Mouse (Mus musculus): ENCODE measurements around the gene Gm5089. TPM values are rescaled to one million over a fixed set of nuclear protein-coding genes. Genes with fewer than 3 reads are reported as not detected.

Gene Gm5089
- under 1 TPM; 0.27 to 0.68 TPM for total RNA-seq (2021)

DNA sequence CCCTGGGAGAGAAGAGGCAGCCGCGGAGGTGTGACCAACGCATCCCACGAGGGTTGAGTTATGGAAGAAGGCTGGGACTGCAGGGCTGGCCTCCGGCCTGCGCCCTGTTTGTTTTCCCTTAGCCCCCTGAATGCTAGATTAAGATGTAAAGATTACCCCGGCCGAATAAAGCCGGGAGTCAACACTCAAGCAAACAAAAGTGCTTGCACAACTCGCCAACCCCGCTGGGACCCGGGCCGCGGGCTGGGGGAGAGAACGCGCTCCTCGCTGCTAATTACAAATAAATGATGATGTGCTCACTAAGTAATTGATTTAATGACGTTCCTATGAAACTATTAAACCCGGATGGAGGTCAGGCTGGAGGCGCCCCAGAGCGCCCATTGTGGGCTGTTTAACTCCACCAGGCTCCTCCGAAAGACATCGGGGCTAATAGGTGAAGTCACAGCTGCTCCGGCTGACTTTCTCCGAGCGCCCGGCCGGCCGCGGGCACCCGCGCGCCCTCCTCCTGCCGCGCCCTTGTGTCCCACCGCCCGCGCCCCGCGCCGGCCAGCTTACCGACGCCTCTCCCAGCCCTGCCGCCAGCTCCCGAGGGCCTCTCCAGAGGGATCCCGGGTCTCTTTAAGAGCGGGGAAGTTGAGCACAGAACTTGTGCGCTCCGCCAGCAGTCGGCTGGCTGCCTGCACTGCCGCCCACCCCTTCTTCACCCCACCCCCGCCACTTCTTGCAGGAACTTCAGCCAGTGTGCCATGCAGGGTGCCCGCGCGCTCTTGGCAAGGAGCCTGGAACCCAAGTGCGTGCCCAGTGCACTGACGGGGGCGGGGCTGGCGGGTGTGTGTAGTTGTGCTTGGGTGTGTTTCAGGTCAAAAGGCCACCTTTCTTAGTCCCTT lies at the start of gene Gm5089:
Gm5089 (minus strand) TSS at position 620 of the 887 bp plus-strand sequence.
- DNase-seq = peak in 1 of 2 experiments; percentile 50

GRCm38 (mm10) chr14:122492015-122492414 lies 41.1 kb upstream of the Gm5089 start:
- DNase-seq = no peak

GRCm38 (mm10) chr14:122491521-122491920 lies 40.6 kb upstream of the Gm5089 start:
- no peak for DNase-seq

DNA sequence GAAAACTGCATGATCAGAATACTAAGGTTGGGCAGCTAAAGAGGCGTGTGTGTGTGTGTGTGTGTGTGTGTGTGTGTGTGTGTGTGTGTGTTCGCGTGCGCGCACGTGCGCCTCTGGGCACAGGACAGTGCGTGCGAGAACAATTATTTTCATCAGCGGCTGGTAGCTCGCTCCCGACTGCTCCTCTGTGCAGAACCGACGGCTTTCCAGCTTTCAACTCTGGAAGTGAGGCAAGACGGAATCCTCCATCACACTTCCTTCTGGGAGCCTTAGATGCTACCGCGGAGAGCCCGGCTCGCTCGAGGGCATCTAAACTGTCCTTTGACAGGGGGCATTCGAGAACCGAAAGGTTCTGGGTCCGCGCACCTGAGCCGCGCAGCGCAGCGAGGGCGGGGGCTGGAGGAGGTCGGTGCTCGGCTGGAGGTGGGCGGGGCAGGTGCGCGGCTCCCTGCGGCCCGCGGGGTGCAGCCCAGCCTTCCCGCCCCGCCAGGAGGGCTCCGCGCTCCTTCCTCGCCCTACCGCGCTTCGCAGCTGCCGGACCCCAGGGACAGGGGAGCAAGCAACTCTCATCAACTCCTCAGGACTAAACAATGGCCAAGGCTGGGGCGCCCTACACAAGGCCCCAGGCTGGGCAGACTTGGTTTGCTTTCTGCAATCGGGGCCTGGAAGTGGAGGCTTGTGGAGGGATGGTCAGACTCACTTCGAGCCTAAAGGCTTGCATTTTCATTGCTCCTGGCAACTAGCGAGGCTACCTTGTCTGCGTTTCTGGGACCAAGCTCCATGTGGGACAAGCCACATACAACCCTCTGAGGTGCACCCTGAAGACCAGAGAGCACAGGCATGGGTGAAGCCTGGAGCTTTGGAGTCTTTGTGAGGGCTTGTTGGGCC lies 39.8 kb upstream of the Gm5089 start, which contains the start of gene Gm10837:
Gm10837 (plus strand) TSS at position 146 of the 888 bp plus-strand sequence.
- DNase-seq = no peak

DNA sequence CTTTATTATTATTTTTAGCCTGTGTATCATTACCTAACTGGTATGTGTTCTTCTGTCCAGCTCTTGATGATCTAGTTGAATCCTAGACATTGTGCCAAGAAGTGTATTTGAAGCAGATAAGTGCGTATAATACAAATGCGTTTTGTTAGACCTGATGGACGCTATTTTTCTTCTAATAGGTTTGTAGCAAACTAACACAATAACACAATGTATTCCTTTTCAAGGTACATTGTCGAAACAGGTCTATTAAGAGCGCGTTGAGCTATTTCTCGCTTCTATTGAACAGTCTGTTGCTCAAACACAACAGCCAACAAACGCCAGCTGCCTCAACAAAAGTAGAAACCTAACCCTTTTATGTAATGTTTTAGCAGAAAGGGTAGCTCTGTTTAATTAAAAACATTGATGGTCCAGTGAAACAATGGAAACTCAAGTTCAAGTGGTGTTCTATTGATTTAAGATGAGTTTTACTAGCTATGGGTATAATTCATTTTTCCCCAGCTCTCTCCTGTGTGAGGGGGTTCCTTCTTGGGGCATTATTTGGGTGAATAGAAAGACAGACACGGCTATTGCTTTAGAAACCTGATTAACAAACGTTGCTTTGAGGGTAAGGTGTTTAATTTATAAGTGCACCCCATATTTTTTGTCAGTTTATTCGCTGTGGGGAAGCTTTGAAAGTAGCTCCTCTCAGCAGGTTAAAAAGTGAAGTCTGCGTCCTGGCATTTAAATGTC lies 38.9 kb upstream of the Gm5089 start:
- DNase-seq = no peak

DNA sequence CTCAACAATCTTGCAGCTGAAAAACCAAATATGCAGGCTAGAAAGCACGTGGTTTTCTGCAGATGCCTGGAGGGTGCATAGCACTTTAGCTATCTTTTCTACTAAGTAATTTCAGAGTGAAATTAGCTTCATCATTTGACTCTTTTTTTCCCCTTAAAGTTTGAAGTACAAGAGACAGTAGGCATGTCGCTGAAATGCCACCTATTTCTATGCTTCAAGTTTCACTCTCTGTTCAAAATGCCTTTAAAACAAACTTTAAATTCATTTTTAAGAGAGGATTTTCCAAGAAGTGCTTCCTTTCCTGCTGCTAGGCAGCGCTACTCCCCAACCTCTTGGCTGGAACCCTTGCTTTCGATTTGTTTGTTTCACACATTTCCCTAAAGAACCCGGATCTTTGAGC lies 38.1 kb upstream of the Gm5089 start:
- no peak for DNase-seq

DNA sequence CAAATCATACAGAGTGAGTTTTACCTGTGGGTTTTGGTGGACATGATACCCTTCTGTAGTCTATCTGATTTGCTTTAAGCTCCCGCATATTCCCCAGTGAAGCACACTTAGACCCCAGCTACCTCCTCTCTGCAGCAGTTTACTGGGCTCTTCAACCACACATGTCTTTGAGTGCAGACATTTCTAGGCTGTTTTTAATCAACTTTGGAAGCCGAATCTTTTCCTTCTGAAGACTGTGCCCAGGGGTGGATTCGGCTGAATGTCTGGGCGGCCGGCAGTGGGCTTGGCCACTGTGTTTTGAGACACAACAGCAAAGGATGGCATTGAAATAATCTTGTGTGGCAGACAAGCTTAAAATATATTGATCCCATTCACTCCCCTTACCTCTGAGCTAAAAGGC lies 36.5 kb upstream of the Gm5089 start:
- no peak for DNase-seq

GRCm38 (mm10) chr14:122486611-122487010 lies 35.7 kb upstream of the Gm5089 start:
- no peak for DNase-seq

DNA sequence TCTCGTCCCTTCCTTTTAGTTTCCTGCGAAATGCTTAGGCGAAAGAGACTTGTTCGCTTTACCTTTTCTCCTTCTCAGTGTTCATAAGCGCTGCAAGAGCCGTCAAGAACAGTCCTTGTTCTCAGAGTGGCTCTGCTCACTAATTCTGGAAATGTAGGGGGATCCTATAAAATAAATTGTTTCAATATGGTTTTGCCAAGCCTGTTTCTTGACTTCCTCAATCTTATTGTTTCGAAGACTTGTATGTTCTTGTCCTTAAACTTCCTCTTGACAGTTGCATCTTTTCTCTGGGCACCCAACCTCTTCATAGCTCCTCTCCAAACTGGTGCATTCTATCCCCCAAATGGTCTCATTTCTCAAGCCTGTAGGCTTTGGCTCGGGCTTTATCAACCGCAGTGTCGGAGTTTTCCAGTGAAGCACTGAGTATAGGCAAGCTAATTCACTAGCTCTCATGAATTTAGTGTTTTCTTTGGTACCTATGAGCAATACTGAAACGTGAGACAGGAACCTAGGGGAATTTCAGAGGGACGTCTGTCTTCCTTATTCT lies 34.8 kb upstream of the Gm5089 start:
- DNase-seq = no peak

DNA sequence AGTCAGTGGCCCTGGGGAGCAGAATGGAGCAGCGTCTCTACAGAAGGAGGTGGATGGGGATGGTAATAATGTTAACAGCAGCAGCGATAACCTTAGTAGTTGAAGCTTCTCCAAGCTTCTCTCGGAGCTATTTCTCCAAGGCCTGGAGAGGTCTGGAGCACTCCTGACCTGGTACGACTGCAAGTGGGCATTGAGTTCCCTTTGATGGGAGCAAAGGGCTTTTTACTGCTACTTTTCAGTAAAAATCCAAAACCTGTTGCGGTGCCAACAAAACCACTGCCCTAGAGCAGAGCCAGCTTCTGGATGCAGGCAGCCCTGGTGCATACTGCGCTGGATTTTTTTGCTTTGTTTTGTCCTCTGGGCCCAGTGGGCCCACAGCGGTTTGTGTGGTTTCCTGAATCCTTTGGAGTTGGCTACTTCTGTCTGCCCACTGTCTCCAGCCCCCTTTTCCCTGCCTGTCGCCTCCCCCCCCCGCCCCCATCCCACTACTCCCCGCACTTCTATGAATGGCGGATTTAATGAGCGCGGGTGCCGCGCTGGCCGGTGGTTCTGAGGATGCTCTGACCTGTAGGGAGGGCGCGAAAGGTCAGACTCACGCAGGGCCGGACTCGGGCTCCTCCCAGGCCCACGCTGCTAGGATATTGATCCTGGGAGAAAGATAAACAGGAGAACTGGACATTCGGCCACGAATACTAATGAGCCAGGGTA lies 34.1 kb upstream of the Gm5089 start:
- no peak for DNase-seq

- DNase-seq = no peak
Observed at GRCm38 (mm10) chr14:122484458-122484843, 33.5 kb upstream of the Gm5089 start.

DNA sequence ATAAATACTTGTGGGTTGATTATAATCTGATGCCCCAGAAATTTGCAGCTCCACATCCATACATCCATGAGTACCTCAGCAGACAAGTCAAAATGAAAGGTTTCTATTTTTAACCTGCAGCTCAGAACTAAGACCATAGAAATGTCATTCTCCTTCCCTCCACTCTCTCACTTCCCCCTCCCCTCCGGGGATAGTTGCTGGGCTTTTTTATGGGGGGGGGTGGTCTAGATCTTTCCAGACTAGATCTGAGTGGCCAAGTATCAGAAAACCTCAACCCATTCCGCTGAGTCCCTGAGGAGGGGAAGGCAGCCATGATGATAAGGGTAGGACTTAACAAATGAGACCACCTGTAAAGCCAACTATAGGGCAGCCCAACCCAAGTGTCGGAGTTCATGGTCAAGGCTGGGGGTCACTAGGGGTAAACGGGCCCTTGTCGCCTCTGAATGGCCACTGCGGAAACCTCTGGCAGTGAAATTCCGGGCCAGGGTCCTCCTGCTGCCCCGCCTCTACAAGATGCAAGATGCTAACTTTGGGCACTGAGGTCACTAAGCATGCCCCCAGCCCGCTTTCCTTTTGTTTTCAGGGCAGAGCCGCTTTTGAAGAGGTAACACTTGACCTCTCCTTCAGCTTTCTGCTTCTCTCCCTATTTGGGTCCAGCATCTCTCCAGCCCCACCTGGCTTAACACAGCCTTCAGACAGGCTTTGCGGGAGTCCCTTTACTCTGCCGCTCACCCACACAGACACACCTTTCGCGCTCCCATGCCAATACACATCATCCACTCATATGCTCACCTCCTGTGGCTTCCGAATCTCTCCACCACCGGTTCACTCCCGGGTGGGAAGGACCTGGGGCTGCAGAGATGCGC lies 32.9 kb upstream of the Gm5089 start:
- no peak for DNase-seq

DNA sequence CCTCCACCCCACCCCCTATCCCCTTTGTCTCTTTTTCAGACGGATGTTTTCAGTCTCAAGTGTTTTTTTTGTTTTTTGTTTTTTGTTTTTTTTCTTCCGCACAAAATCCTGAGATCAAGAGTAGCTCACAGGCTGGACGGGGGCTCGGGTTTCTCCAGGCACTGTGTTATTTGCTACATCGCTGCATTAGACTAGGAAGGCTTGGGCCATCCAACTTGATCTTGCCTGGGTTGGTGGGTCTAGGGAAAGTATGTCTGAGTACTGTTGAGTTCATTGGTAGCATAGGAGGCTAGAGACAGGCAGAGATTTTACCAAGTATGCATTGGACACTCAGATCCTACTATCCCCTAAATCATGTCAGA lies 32.1 kb upstream of the Gm5089 start:
- DNase-seq = no peak

- DNase-seq = no peak
Observed at GRCm38 (mm10) chr14:122482081-122483023, 31.4 kb upstream of the Gm5089 start.

DNA sequence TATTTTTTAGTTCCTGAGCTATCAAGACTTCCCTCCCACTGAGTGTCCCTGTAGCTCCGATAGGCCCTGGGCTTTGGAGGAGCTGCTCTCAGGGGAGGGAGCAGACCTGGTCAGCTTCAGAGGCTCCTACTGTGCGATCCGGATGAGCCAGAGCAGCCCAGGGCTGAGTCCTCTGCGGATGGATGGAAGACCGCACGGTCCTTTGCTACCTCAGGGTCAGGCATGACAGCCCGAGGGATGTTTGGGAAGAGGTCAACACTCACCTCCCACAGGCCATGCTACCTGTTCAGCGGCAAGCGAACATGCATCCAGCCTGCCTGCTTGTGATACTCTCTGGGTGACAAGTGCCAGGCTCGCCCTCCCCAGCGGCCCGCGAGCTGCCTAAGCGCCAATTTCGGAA lies 30.3 kb upstream of the Gm5089 start:
- DNase-seq = no peak

- no peak for DNase-seq
Observed at GRCm38 (mm10) chr14:122480355-122480754, 29.4 kb upstream of the Gm5089 start.

DNA sequence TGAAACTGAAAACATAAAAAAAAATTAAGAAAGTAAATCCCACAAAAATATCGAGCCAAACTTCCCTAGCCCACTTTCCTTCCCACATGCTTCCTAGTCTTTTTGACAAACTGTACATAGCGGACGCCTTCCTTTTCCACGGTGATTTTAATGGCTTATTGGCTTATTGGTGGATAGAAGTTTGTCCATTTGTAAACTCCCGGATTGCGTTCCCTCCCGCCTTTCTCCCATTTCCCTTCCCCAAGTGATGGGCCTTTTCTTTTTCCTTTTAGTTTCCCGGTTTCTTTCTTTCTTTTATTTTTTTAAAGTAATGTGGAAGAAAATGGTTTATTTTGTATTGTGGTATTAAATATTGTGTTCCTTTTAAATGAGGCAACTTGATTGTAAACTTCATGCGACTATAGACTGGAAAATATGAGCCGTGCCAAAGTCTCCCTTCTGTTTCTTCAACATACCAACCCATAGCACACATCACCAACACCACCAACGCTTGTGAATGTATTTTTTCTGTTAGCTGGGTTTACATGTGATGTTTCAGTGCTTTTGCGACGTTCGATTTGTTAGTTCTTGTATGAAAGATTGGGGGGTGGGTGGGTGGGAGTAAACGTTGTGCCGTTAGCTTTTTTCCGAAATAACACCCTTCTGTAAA lies 28.7 kb upstream of the Gm5089 start:
- DNase-seq = no peak

DNA sequence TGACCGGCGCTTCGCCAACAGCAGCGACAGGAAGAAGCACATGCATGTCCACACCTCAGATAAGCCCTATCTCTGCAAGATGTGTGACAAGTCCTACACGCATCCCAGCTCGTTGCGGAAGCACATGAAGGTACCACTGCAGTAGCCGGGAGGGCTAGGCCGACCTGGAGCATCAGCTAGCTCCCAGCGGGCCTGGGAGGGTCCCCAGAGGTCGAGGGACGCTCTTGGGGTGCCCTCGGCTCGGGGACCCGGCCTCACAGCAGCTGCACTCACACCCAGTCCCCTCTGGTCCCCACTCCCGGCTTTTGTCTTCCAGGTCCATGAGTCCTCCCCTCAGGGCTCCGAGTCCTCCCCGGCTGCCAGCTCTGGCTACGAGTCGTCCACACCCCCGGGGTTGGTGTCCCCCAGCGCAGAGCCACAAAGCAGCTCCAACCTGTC lies 27.7 kb upstream of the Gm5089 start:
- no peak for DNase-seq

All from layer of hippocampus, postnatal 36 days (tissue).